23 mouse cellular contexts compared by ENCODE assay signal in genomic region chr12:80191371-80191770, GRCm38 (mm10).
DNase-seq lines count a peak whose midpoint lies in the region; ATAC-seq and TF ChIP-seq lines count a peak whose summit lies in the region.
"Had no signal": no experiment of that assay in that cellular context is flagged by ENCODE, and none has a peak within 500 bp of the region (broad histone marks: within the 10 kb centered on the region; RNA-seq: fewer than 3 reads in every experiment).

No protein-coding gene starts in this region.

- no peak for DNase-seq in neural tube, embryonic 10.5 days (ENCODE audit: extremely low spot score, low spot score)
- peak; percentile 53 for DNase-seq in ZHBTc4 (ENCODE audit: low read depth, low spot score)
- DNase-seq in urinary bladder, adult 2 months (ENCODE audit: low spot score), result no peak
- DNase-seq in layer of hippocampus, adult 2 months (ENCODE audit: low spot score in 2 of 2), result no peak
- DNase-seq: adrenal gland, postnatal 36 days; cerebellum, adult 18-20 months; heart, postnatal 10 days; kidney, adult 2 months; layer of hippocampus, adult 9-11 months; liver, embryonic 13.5 days; lung, embryonic 14.5 days; lung, postnatal 36 days; thymus, postnatal 14 days had no signal

- no peak overlapping the region for H3K9ac ChIP-seq in hindbrain, embryonic 13.5 days
- no peak overlapping the region for H3K9ac ChIP-seq in hindbrain, embryonic 12.5 days
- H3K9ac ChIP-seq in neural tube, embryonic 13.5 days, result no peak overlapping the region
- H3K9ac ChIP-seq: embryonic facial prominence, embryonic 15.5 days; liver, embryonic 13.5 days; lung, embryonic 14.5 days had no signal

- no peaks in the 10 kb centered on the region for H3K27me3 ChIP-seq in hindbrain, embryonic 13.5 days
- H3K27me3 ChIP-seq in hindbrain, embryonic 12.5 days, result no peaks in the 10 kb centered on the region
- H3K27me3 ChIP-seq in neural tube, embryonic 13.5 days, result no peaks in the 10 kb centered on the region
- no peaks in the 10 kb centered on the region for H3K27me3 ChIP-seq in megakaryocyte, embryonic 14.5 days (replicated peaks)
- H3K27me3 ChIP-seq: embryonic facial prominence, embryonic 15.5 days; liver, embryonic 13.5 days had no signal

- no peaks in the 10 kb centered on the region for H3K9me3 ChIP-seq in hindbrain, embryonic 13.5 days
- H3K9me3 ChIP-seq in hindbrain, embryonic 12.5 days (replicated peaks), result no peaks in the 10 kb centered on the region; the same call in 1 of the 2 replicates
- H3K9me3 ChIP-seq in neural tube, embryonic 13.5 days, result no peaks in the 10 kb centered on the region
- no peaks in the 10 kb centered on the region for H3K9me3 ChIP-seq in megakaryocyte, embryonic 14.5 days
- H3K9me3 ChIP-seq: embryonic facial prominence, embryonic 15.5 days; G1E; heart, embryonic 10.5 days; liver, embryonic 13.5 days had no signal

- H3K4me2 ChIP-seq in hindbrain, embryonic 13.5 days, result no peak overlapping the region
- H3K4me2 ChIP-seq in hindbrain, embryonic 12.5 days (replicated peaks), result no peak overlapping the region
- H3K4me2 ChIP-seq in neural tube, embryonic 13.5 days, result no peak overlapping the region
- H3K4me2 ChIP-seq: embryonic facial prominence, embryonic 15.5 days; liver, embryonic 13.5 days; lung, embryonic 14.5 days; midbrain, embryonic 11.5 days had no signal

- peaks cover 43% of the 10 kb centered on the region for H3K36me3 ChIP-seq in hindbrain, embryonic 13.5 days
- H3K36me3 ChIP-seq in hindbrain, embryonic 12.5 days, result peaks cover 42% of the 10 kb centered on the region
- H3K36me3 ChIP-seq in neural tube, embryonic 13.5 days, result peaks cover 31% of the 10 kb centered on the region
- H3K36me3 ChIP-seq in megakaryocyte, embryonic 14.5 days (replicated peaks; ENCODE audit: low read length), result peaks cover 99% of the 10 kb centered on the region
- H3K36me3 ChIP-seq: G1E had no signal

- H3K4me1 ChIP-seq in hindbrain, embryonic 13.5 days (replicated peaks), result peaks cover 11% of the 10 kb centered on the region
- no peaks in the 10 kb centered on the region for H3K4me1 ChIP-seq in hindbrain, embryonic 12.5 days
- no peaks in the 10 kb centered on the region for H3K4me1 ChIP-seq in neural tube, embryonic 13.5 days (replicated peaks)
- peaks cover 38% of the 10 kb centered on the region for H3K4me1 ChIP-seq in megakaryocyte, embryonic 14.5 days
- H3K4me1 ChIP-seq: embryonic facial prominence, embryonic 15.5 days; heart, embryonic 10.5 days; liver, embryonic 13.5 days had no signal

- H3K4me3 ChIP-seq in hindbrain, embryonic 13.5 days, result no peak overlapping the region
- H3K4me3 ChIP-seq in hindbrain, embryonic 12.5 days, result no peak overlapping the region
- no peak overlapping the region for H3K4me3 ChIP-seq in neural tube, embryonic 13.5 days
- peak overlapping the region; percentile 19 for H3K4me3 ChIP-seq in megakaryocyte, embryonic 14.5 days (replicated peaks)
- H3K4me3 ChIP-seq in layer of hippocampus, adult 2 months, result no peak overlapping the region
- H3K4me3 ChIP-seq: embryonic facial prominence, embryonic 15.5 days; heart, embryonic 10.5 days; liver, embryonic 13.5 days had no signal

- TF ChIP-seq CTCF in layer of hippocampus, adult 2 months (conservative IDR thresholded peaks at IDR 0.05), result no peak

- ATAC-seq in hindbrain, embryonic 13.5 days (ENCODE audit: low FRiP score), result no peak
- ATAC-seq in hindbrain, embryonic 12.5 days (ENCODE audit: low FRiP score), result no peak
- no peak for ATAC-seq in neural tube, embryonic 13.5 days (ENCODE audit: low read depth)
- ATAC-seq: forebrain, embryonic 16.5 days; inflammation-experienced regulatory T-cells, adult 6 months had no signal

- 65% methylated on average over 6 of the region's 6 CpGs for whole genome bisulfite sequencing in hindbrain, embryonic 13.5 days
- WGBS in hindbrain, embryonic 12.5 days, result 82% methylated on average over 6 of the region's 6 CpGs
- 71% methylated on average over 6 of the region's 6 CpGs for WGBS in neural tube, embryonic 13.5 days

- peak overlapping the region; percentile 60 for H3K27ac ChIP-seq in hindbrain, embryonic 13.5 days
- no peak overlapping the region for H3K27ac ChIP-seq in hindbrain, embryonic 12.5 days
- 0 out of 2 replicates have a peak overlapping the region, but pooled peaks have one; percentile 42 for H3K27ac ChIP-seq in neural tube, embryonic 13.5 days (replicated peaks)
- H3K27ac ChIP-seq in layer of hippocampus, adult 2 months, result no peak overlapping the region
- H3K27ac ChIP-seq: embryonic facial prominence, embryonic 15.5 days; heart, embryonic 10.5 days; liver, embryonic 13.5 days had no signal

Comparison
In these comparisons a context has a peak if more than half of its experiments do, and no peak if none do; other contexts are left out.
1. H3K27ac ChIP-seq: peak in hindbrain, embryonic 13.5 days (single experiment) and neural tube, embryonic 13.5 days (single experiment); none in hindbrain, embryonic 12.5 days (single experiment) and layer of hippocampus, adult 2 months (single experiment).